Mouse (Mus musculus): ENCODE measurements around the gene Gtf2b. TPM values are rescaled to one million over a fixed set of nuclear protein-coding genes. Genes with fewer than 3 reads are reported as not detected.

The Gtf2b gene
- polyA plus RNA-seq, 1 experiment from 2014 or later: 70.7 TPM

GRCm38 (mm10) chr3:142758593-142758992 is 6.3 kb upstream of the Gtf2b start:
- no peak overlapping the region for H3K4me3 ChIP-seq (replicated peaks)
- no peaks in the 10 kb centered on the region for H3K36me3 ChIP-seq
- H3K9me3 ChIP-seq: no peaks in the 10 kb centered on the region
- H3K9ac ChIP-seq: no peak overlapping the region
- H3K4me2 ChIP-seq: no peak overlapping the region
- H3K27ac ChIP-seq: no peak overlapping the region
- H3K27me3 ChIP-seq (replicated peaks): no peaks in the 10 kb centered on the region
- 76% methylated on average over 7 of the region's 7 CpGs for WGBS
- no peak for ATAC-seq (ENCODE audit: insufficient read depth, low FRiP score, low read depth)
- H3K4me1 ChIP-seq: no peaks in the 10 kb centered on the region

GRCm38 (mm10) chr3:142760356-142760755 is 4.5 kb upstream of the Gtf2b start:
- whole genome bisulfite sequencing: 72% methylated on average over 6 of the region's 6 CpGs
- Histone ChIP-seq H3K27ac (no peak overlapping the region), H3K27me3 (replicated peaks) (no peaks in the 10 kb centered on the region), H3K36me3 (no peaks in the 10 kb centered on the region), H3K4me3 (replicated peaks) (no peak overlapping the region), H3K4me1 (no peaks in the 10 kb centered on the region), H3K4me2 (no peak overlapping the region), H3K9ac (no peak overlapping the region), H3K9me3 (no peaks in the 10 kb centered on the region)
- no peak for ATAC-seq (ENCODE audit: insufficient read depth, low FRiP score, low read depth)

GRCm38 (mm10) chr3:142765778-142766165 is 927 bp downstream of the Gtf2b start:
- no peak for ATAC-seq (ENCODE audit: insufficient read depth, low FRiP score, low read depth)
- H3K9ac ChIP-seq: peak overlapping the region; percentile 84
- no peaks in the 10 kb centered on the region for H3K9me3 ChIP-seq
- H3K27me3 ChIP-seq (replicated peaks): no peaks in the 10 kb centered on the region
- H3K4me3 ChIP-seq (replicated peaks): peak overlapping the region; percentile 95
- H3K27ac ChIP-seq: no peak overlapping the region
- peak overlapping the region; percentile 75 for H3K4me2 ChIP-seq
- H3K36me3 ChIP-seq: no peaks in the 10 kb centered on the region
- H3K4me1 ChIP-seq: peaks cover 5% of the 10 kb centered on the region
- 8% methylated on average over 10 of the region's 10 CpGs for WGBS

- no peak for ATAC-seq (ENCODE audit: insufficient read depth, low FRiP score, low read depth)
- 94% methylated on average over 6 of the region's 6 CpGs for WGBS
These were observed 3.7 kb downstream of the Gtf2b start for GRCm38 (mm10) chr3:142768498-142768897.

GRCm38 (mm10) chr3:142770518-142770917 is 5.7 kb downstream of the Gtf2b start:
- Histone ChIP-seq H3K27ac (no peak overlapping the region), H3K9me3 (no peaks in the 10 kb centered on the region), H3K27me3 (replicated peaks) (no peaks in the 10 kb centered on the region), H3K4me2 (no peak overlapping the region), H3K4me1 (peaks cover 8% of the 10 kb centered on the region), H3K4me3 (replicated peaks) (no peak overlapping the region), H3K36me3 (peaks cover 5% of the 10 kb centered on the region; the same call in 1 of the 2 replicates), H3K9ac (no peak overlapping the region)
- WGBS: 51% methylated on average over 1 of the region's 1 CpGs
- no peak for ATAC-seq (ENCODE audit: insufficient read depth, low FRiP score, low read depth)

More at GRCm38 (mm10) chr3:142768498-142768897, 3.7 kb downstream of the Gtf2b start:
- H3K4me1 ChIP-seq: peaks cover 7% of the 10 kb centered on the region
- no peak overlapping the region for H3K4me2 ChIP-seq
- H3K27ac ChIP-seq: no peak overlapping the region
- H3K4me3 ChIP-seq (replicated peaks): no peak overlapping the region
- no peaks in the 10 kb centered on the region for H3K27me3 ChIP-seq (replicated peaks)
- H3K9ac ChIP-seq: no peak overlapping the region
- peaks cover 5% of the 10 kb centered on the region; the same call in 1 of the 2 replicates for H3K36me3 ChIP-seq
- no peaks in the 10 kb centered on the region for H3K9me3 ChIP-seq

- ATAC-seq (ENCODE audit: insufficient read depth, low FRiP score, low read depth): peak; percentile 79
- Histone ChIP-seq H3K9ac (no peak overlapping the region), H3K36me3 (peaks cover 5% of the 10 kb centered on the region), H3K4me3 (replicated peaks) (no peak overlapping the region), H3K4me1 (0 out of 2 replicates have a peak, but pooled peaks cover 3% of the 10 kb centered on the region), H3K27ac (no peak overlapping the region), H3K27me3 (replicated peaks) (no peaks in the 10 kb centered on the region), H3K4me2 (no peak overlapping the region), H3K9me3 (no peaks in the 10 kb centered on the region)
- WGBS: 64% methylated on average over 4 of the region's 4 CpGs
These were observed 8.8 kb downstream of the Gtf2b start for GRCm38 (mm10) chr3:142773538-142774191.

GRCm38 (mm10) chr3:142777227-142777626 is 12.4 kb downstream of the Gtf2b start:
- no peaks in the 10 kb centered on the region for H3K9me3 ChIP-seq
- no peak overlapping the region for H3K9ac ChIP-seq
- no peak overlapping the region for H3K4me2 ChIP-seq
- peaks cover 31% of the 10 kb centered on the region for H3K36me3 ChIP-seq
- ATAC-seq (ENCODE audit: insufficient read depth, low FRiP score, low read depth): no peak
- no peaks in the 10 kb centered on the region for H3K27me3 ChIP-seq (replicated peaks)
- H3K4me1 ChIP-seq: 0 out of 2 replicates have a peak, but pooled peaks cover 3% of the 10 kb centered on the region
- 84% methylated on average over 3 of the region's 3 CpGs for WGBS
- H3K27ac ChIP-seq: no peak overlapping the region
- H3K4me3 ChIP-seq (replicated peaks): no peak overlapping the region

GRCm38 (mm10) chr3:142786423-142787072 is 21.7 kb downstream of the Gtf2b start:
- Histone ChIP-seq H3K27ac (no peak overlapping the region), H3K27me3 (replicated peaks) (no peaks in the 10 kb centered on the region), H3K36me3 (peaks cover 19% of the 10 kb centered on the region), H3K4me1 (no peaks in the 10 kb centered on the region), H3K4me3 (replicated peaks) (no peak overlapping the region), H3K9ac (no peak overlapping the region), H3K9me3 (no peaks in the 10 kb centered on the region), H3K4me2 (no peak overlapping the region)
- ATAC-seq (ENCODE audit: insufficient read depth, low FRiP score, low read depth): no peak
- 79% methylated on average over 2 of the region's 2 CpGs for WGBS

- Histone ChIP-seq H3K27me3 (replicated peaks) (no peaks in the 10 kb centered on the region), H3K4me2 (no peak overlapping the region), H3K4me3 (replicated peaks) (no peak overlapping the region), H3K9me3 (no peaks in the 10 kb centered on the region), H3K9ac (no peak overlapping the region), H3K27ac (no peak overlapping the region), H3K36me3 (peaks cover 20% of the 10 kb centered on the region), H3K4me1 (no peaks in the 10 kb centered on the region)
- WGBS: 97% methylated on average over 3 of the region's 3 CpGs
- ATAC-seq (ENCODE audit: insufficient read depth, low FRiP score, low read depth): 0 out of 2 replicates have a peak, but pooled peaks have one; percentile 10
These were observed 30.7 kb downstream of the Gtf2b start for GRCm38 (mm10) chr3:142795587-142795986.

- WGBS: 95% methylated on average over 3 of the region's 3 CpGs
- Histone ChIP-seq H3K4me3 (replicated peaks) (no peak overlapping the region), H3K36me3 (peaks cover 13% of the 10 kb centered on the region), H3K9ac (no peak overlapping the region), H3K4me2 (no peak overlapping the region), H3K9me3 (no peaks in the 10 kb centered on the region), H3K27me3 (replicated peaks) (no peaks in the 10 kb centered on the region), H3K4me1 (no peaks in the 10 kb centered on the region), H3K27ac (no peak overlapping the region)
- ATAC-seq (ENCODE audit: insufficient read depth, low FRiP score, low read depth): no peak
These were observed 46.7 kb downstream of the Gtf2b start for GRCm38 (mm10) chr3:142811582-142811981.

GRCm38 (mm10) chr3:142817506-142817905 is 52.7 kb downstream of the Gtf2b start:
- no peak overlapping the region for H3K27ac ChIP-seq
- WGBS: 77% methylated on average over 3 of the region's 3 CpGs

GRCm38 (mm10) chr3:142823606-142824005 is 58.8 kb downstream of the Gtf2b start:
- Histone ChIP-seq H3K36me3 (peaks cover 3% of the 10 kb centered on the region; the same call in 1 of the 2 replicates), H3K4me1 (no peaks in the 10 kb centered on the region), H3K27ac (no peak overlapping the region), H3K9me3 (no peaks in the 10 kb centered on the region), H3K4me2 (no peak overlapping the region), H3K9ac (no peak overlapping the region), H3K4me3 (replicated peaks) (no peak overlapping the region), H3K27me3 (replicated peaks) (no peaks in the 10 kb centered on the region)
- ATAC-seq (ENCODE audit: insufficient read depth, low FRiP score, low read depth): no peak
- 96% methylated on average over 1 of the region's 1 CpGs for WGBS

More at GRCm38 (mm10) chr3:142817506-142817905, 52.7 kb downstream of the Gtf2b start:
- no peak overlapping the region for H3K9ac ChIP-seq
- no peaks in the 10 kb centered on the region for H3K4me1 ChIP-seq
- no peak for ATAC-seq (ENCODE audit: insufficient read depth, low FRiP score, low read depth)
- H3K27me3 ChIP-seq (replicated peaks): no peaks in the 10 kb centered on the region
- no peaks in the 10 kb centered on the region for H3K9me3 ChIP-seq
- no peak overlapping the region for H3K4me2 ChIP-seq
- H3K36me3 ChIP-seq: peaks cover 3% of the 10 kb centered on the region
- no peak overlapping the region for H3K4me3 ChIP-seq (replicated peaks)

All from stomach, embryonic 15.5 days (tissue).